Mouse (Mus musculus): ENCODE results near the gene Ssbp2. TPM values are rescaled to one million over a fixed set of nuclear protein-coding genes. Genes with fewer than 3 reads are reported as not detected.

Gene Ssbp2
- total RNA-seq, 2 experiments from 2014 or later, result 16.7 to 19.8 TPM

GRCm38 (mm10) chr13:91509467-91509866, 49.4 kb downstream of the Ssbp2 start:
- intact Hi-C loops (cut with DNase I), result no loop called here
- no peak for DNase-seq

- intact Hi-C loops (cut with DNase I), result no loop called here
- DNase-seq, result no peak
Observed at GRCm38 (mm10) chr13:91514979-91515378, 54.9 kb downstream of the Ssbp2 start.

- no peak for DNase-seq
- intact Hi-C loops (cut with DNase I), result no loop called here
Observed at GRCm38 (mm10) chr13:91520073-91520750, 60.1 kb downstream of the Ssbp2 start.

- DNase-seq, result no peak
- intact Hi-C loops (cut with DNase I), result no loop called here
Observed at GRCm38 (mm10) chr13:91520968-91521367, 60.9 kb downstream of the Ssbp2 start.

GRCm38 (mm10) chr13:91526058-91526457, 66.0 kb downstream of the Ssbp2 start:
- no peak for DNase-seq
- intact Hi-C loops (cut with DNase I), result no loop called here

GRCm38 (mm10) chr13:91529821-91530220, 69.7 kb downstream of the Ssbp2 start:
- intact Hi-C loops (cut with DNase I), result no loop called here
- no peak for DNase-seq

- intact Hi-C loops (cut with DNase I), result no loop called here
Observed at GRCm38 (mm10) chr13:91536711-91537110, 76.6 kb downstream of the Ssbp2 start.

GRCm38 (mm10) chr13:91540145-91541068, 80.3 kb downstream of the Ssbp2 start:
- intact Hi-C loops (cut with DNase I), result no loop called here
- DNase-seq, result no peak

More at GRCm38 (mm10) chr13:91536711-91537110, 76.6 kb downstream of the Ssbp2 start:
- DNase-seq, result no peak

GRCm38 (mm10) chr13:91541069-91541429, 81.0 kb downstream of the Ssbp2 start:
- DNase-seq, result no peak
- intact Hi-C loops (cut with DNase I), result no loop called here

GRCm38 (mm10) chr13:91543555-91543954, 83.5 kb downstream of the Ssbp2 start:
- intact Hi-C loops (cut with DNase I), result no loop called here
- no peak for DNase-seq

GRCm38 (mm10) chr13:91564047-91564446, 104.0 kb downstream of the Ssbp2 start:
- DNase-seq, result no peak
- intact Hi-C loops (cut with DNase I), result no loop called here

- intact Hi-C loops (cut with DNase I), result no loop called here
- no peak for DNase-seq
Observed at GRCm38 (mm10) chr13:91564755-91565154, 104.7 kb downstream of the Ssbp2 start.

GRCm38 (mm10) chr13:91581504-91581903, 121.4 kb downstream of the Ssbp2 start:
- intact Hi-C loops (cut with DNase I), result no loop called here
- no peak for DNase-seq

- DNase-seq, result no peak
- intact Hi-C loops (cut with DNase I), result no loop called here
Observed at GRCm38 (mm10) chr13:91582212-91582611, 122.1 kb downstream of the Ssbp2 start.

GRCm38 (mm10) chr13:91586368-91586767, 126.3 kb downstream of the Ssbp2 start:
- DNase-seq, result no peak
- intact Hi-C loops (cut with DNase I), result no loop called here

GRCm38 (mm10) chr13:91588475-91588874, 128.4 kb downstream of the Ssbp2 start:
- intact Hi-C loops (cut with DNase I), result no loop called here
- DNase-seq, result no peak

GRCm38 (mm10) chr13:91591863-91592262, 131.8 kb downstream of the Ssbp2 start:
- intact Hi-C loops (cut with DNase I), result no loop called here
- no peak for DNase-seq

GRCm38 (mm10) chr13:91595284-91595683, 135.2 kb downstream of the Ssbp2 start:
- DNase-seq, result no peak
- intact Hi-C loops (cut with DNase I), result no loop called here

GRCm38 (mm10) chr13:91599594-91599993, 139.5 kb downstream of the Ssbp2 start:
- intact Hi-C loops (cut with DNase I), result no loop called here
- DNase-seq, result no peak

- intact Hi-C loops (cut with DNase I), result no loop called here
- DNase-seq, result no peak
Observed at GRCm38 (mm10) chr13:91605043-91605840, 145.2 kb downstream of the Ssbp2 start.

- intact Hi-C loops (cut with DNase I), result no loop called here
- no peak for DNase-seq
Observed at GRCm38 (mm10) chr13:91610601-91611000, 150.5 kb downstream of the Ssbp2 start.

All from gastrocnemius, postnatal 36 days (tissue).